Mouse (Mus musculus): Measurements from ENCODE around the gene Tbcd. TPM values are rescaled to one million over a fixed set of nuclear protein-coding genes. Genes with fewer than 3 reads are reported as not detected.
"Not testable (repeated sequence)": the region's sequence is repeated elsewhere in the genome, so short reads cannot be mapped to it uniquely, and the experiment has no call there.

Tbcd gene
- polyA plus RNA-seq, 1 experiment from 2014 or later, result 61.8 TPM

DNA sequence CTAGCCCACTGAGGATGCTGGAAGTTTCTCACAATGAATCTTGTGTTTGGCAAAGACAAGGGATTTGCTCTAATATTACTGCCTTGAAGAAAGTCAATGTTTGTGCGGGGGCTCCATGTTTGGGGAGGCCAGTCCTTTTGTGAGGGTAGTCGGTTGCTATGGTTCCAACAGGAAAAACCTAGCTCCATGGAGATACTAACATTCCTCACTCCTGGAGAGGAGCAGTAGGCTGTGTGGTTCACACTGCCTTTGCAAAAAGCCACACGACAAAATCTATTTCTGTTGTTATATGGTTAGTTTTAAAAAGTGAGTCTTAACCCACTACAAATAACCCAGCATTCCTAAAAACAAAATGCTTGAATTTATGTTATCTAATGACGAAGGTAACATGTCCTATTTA lies 201.9 kb downstream of the Tbcd start:
- no peaks in the 10 kb centered on the region for H3K36me3 ChIP-seq (replicated peaks)
- H3K27me3 ChIP-seq (replicated peaks), result no peaks in the 10 kb centered on the region
- no peak overlapping the region for H3K4me2 ChIP-seq
- H3K27ac ChIP-seq, result no peak overlapping the region
- H3K9ac ChIP-seq, result no peak overlapping the region
- WGBS, result 69% methylated on average over 4 of the region's 4 CpGs
- ATAC-seq (replicated peaks), result no peak
- no peaks in the 10 kb centered on the region for H3K4me1 ChIP-seq
- H3K9me3 ChIP-seq, result no peaks in the 10 kb centered on the region
- no peak overlapping the region for H3K4me3 ChIP-seq

DNA sequence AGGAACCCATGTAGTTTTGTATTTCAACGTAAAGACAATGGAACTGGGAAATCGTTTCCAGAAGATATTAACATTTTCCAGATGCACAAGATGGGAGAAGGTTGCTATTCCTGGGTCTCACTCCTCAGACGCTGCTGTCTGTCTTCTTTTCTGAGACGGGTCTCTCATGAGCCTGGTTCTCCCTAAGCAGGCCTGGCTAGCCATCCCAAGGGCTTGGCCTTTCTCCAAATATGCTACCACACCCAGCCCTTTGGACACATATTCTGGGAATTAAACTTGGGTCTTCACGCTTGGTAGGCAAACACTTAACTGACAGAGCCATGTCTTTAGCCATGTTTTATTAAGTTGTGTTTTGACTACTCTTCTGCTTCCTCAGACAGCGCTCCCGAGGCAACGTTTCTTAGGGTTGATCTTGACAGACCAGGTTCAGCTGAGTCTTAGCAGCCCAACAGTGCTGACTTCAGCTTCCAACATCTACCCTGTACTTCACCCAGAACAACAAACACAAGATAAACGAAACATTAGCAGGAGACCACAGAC lies 202.7 kb downstream of the Tbcd start:
- Histone ChIP-seq H3K9ac (no peak overlapping the region), H3K36me3 (replicated peaks) (no peaks in the 10 kb centered on the region), H3K9me3 (no peaks in the 10 kb centered on the region), H3K4me3 (no peak overlapping the region), H3K27ac (no peak overlapping the region), H3K4me2 (no peak overlapping the region), H3K4me1 (no peaks in the 10 kb centered on the region), H3K27me3 (replicated peaks) (no peaks in the 10 kb centered on the region)
- no peak for ATAC-seq (replicated peaks)
- WGBS, result 86% methylated on average over 9 of the region's 9 CpGs

DNA sequence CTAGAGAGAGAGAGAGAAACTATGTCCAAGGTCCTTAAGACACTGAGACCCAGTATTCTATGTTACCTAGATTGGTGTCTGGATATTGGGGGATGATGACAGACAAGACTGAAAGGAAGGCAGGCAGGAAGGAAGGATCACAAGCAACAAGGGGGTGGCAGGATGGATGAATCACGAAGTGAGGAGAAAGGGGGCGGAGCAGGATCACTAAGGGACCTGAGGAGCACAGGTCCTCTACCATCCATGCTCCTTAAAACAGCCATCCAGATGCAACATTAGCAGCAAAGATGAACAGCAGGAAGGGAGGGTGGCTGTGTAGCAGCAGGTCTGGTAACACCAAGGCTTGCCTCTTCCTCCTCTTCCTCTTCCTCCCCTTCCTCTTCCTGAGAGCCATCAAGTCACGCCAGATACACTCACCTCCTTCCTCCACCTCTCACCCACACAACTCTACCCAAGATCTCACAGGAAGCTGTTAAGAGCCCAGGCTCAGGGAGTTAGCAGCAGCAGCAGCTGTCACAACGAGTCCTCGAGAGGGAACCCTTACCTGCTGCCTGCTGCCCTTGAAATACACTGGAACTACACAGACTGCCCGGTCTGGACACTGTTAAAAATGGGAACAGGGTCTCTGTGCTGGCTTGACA lies 203.5 kb downstream of the Tbcd start:
- 85% methylated on average over 6 of the region's 6 CpGs for WGBS
- H3K9ac ChIP-seq, result no peak overlapping the region
- no peaks in the 10 kb centered on the region for H3K36me3 ChIP-seq (replicated peaks)
- no peaks in the 10 kb centered on the region for H3K9me3 ChIP-seq
- H3K4me3 ChIP-seq, result no peak overlapping the region
- H3K27me3 ChIP-seq (replicated peaks), result no peaks in the 10 kb centered on the region
- no peak for ATAC-seq (replicated peaks)
- H3K4me1 ChIP-seq, result no peaks in the 10 kb centered on the region
- H3K4me2 ChIP-seq, result no peak overlapping the region
- H3K27ac ChIP-seq, result no peak overlapping the region

DNA sequence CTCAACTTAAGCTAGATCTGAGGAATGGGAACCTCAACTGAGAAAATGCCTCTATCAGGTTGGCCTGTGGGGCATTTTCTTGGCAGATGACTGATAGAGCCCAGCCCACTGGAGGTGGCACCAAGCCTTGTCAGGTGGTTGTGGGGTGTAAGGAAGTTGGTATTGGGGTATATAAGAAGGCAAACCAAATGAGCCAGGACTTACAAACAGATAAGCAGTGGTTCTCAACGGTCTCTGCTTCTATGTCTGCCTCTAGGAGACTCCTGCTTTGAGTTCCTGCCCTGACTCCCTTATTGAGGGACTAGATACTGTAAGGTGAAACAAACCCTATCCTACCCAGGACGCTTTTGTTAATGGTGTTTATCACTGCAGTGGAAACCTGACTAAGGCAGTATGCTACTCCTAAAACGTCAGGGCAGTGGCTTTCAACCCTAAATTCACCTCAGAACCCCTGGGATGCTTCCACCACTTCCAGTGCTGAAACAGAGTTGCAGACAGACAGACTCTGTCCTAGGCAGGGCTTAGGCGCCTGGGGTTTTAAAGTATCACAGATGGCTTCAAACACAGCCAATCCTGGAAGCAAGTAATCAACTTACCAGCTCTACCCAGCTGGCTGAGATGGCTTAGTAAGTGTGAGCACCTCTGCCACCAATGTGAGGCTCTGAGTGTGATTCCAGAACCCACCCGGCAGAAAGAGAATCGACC lies 204.2 kb downstream of the Tbcd start:
- Histone ChIP-seq H3K27me3 (replicated peaks) (no peaks in the 10 kb centered on the region), H3K4me3 (no peak overlapping the region), H3K36me3 (replicated peaks) (no peaks in the 10 kb centered on the region), H3K4me2 (no peak overlapping the region), H3K4me1 (no peaks in the 10 kb centered on the region), H3K9me3 (no peaks in the 10 kb centered on the region), H3K27ac (no peak overlapping the region), H3K9ac (no peak overlapping the region)
- ATAC-seq (replicated peaks), result no peak
- 87% methylated on average over 6 of the region's 6 CpGs for WGBS

DNA sequence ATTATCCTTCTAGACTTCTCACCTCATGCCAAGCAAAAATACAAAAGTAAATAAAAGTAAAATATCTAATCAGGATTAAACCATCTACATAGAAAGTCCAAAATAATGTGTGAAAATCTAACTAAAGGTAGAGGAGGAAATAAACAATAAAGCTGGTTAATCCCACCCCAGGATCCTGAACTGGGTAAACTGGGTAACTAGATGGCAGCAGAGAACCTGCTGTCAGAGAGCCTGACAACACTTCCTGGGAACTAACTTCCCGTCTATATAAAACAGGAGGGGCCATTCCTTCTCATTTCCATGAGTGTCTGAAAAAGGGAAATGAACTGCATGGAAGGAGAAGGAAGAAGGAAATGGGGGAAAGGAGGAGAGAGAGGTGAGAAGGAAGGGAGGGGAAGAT lies 206.4 kb downstream of the Tbcd start:
- Histone ChIP-seq H3K9me3 (no peaks in the 10 kb centered on the region), H3K27me3 (replicated peaks) (no peaks in the 10 kb centered on the region), H3K4me1 (no peaks in the 10 kb centered on the region), H3K4me2 (no peak overlapping the region), H3K9ac (no peak overlapping the region), H3K27ac (no peak overlapping the region), H3K4me3 (no peak overlapping the region), H3K36me3 (replicated peaks) (no peaks in the 10 kb centered on the region)
- no peak for ATAC-seq (replicated peaks)
- WGBS, result 56% methylated on average over 1 of the region's 1 CpGs

DNA sequence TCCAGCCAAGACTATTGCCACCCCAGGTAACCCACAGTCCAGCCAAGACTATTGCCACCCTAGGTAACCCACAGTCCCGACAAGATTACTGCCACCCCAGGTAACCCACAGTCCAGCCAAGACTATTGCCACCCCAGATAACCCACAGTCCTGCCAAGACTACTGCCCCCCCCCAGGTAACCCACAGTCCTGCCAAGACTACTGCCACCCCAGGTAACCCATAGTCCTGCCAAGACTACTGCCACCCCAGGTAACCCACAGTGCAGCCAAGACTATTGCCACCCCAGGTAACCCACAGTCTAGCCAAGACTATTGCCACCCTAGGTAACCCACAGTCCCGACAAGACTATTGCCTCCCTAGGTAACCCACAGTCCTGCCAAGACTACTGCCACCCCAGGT lies 208.9 kb downstream of the Tbcd start:
- not testable (repeated sequence) for H3K27me3 ChIP-seq (replicated peaks); H3K4me3 ChIP-seq; H3K36me3 ChIP-seq (replicated peaks); H3K4me2 ChIP-seq; H3K9me3 ChIP-seq; ATAC-seq (replicated peaks); H3K27ac ChIP-seq; H3K4me1 ChIP-seq; H3K9ac ChIP-seq
- 98% methylated on average over 2 of the region's 2 CpGs for WGBS

DNA sequence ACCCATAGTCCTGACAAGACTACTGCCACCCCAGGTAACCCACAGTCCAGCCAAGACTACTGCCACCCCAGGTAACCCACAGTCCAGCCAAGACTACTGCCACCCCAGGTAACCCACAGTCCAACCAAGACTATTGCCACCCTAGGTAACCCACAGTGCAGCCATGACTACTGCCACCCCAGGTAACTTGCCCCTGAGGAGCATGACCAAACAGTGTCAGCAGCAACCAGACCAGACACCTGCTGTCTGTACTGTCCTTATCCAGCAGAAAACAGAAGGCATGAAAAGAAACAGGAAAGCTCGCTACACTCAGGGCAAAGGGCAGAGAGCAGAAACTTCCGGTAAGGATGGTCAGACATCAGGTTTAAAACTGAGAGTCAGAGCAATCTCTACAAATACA lies 209.4 kb downstream of the Tbcd start:
- Histone ChIP-seq H3K9me3 (no peaks in the 10 kb centered on the region), H3K27ac (no peak overlapping the region), H3K4me3 (no peak overlapping the region), H3K4me1 (no peaks in the 10 kb centered on the region), H3K27me3 (replicated peaks) (no peaks in the 10 kb centered on the region), H3K9ac (no peak overlapping the region), H3K4me2 (no peak overlapping the region), H3K36me3 (replicated peaks) (no peaks in the 10 kb centered on the region)
- ATAC-seq (replicated peaks), result no peak
- WGBS, result 81% methylated on average over 2 of the region's 2 CpGs

Other genes with a start within 250 kb of the Tbcd start
- 33.7 and 34.6 TPM in 2 replicates for gene Hexdc, start 247.5 kb upstream of the Tbcd start, polyA plus RNA-seq (2015; fragmentation: Nextera tagmentation; extraction: Ambion mirVana)
- gene Ogfod3, start 247.2 kb upstream of the Tbcd start, polyA plus RNA-seq (2015; fragmentation: Nextera tagmentation; extraction: Ambion mirVana), result 22.4 and 26.6 TPM in 2 replicates
- 38.4 and 41.4 TPM in 2 replicates for gene Cybc1, start 222.6 kb upstream of the Tbcd start, polyA plus RNA-seq (2015; fragmentation: Nextera tagmentation; extraction: Ambion mirVana)
- gene Narf, start 214.7 kb upstream of the Tbcd start, polyA plus RNA-seq (2015; fragmentation: Nextera tagmentation; extraction: Ambion mirVana), result 101 and 106 TPM in 2 replicates
- 14.3 and 17.1 TPM in 2 replicates for gene Foxk2, start 192.0 kb upstream of the Tbcd start, polyA plus RNA-seq (2015; fragmentation: Nextera tagmentation; extraction: Ambion mirVana)
- gene Wdr45b, start 97.5 kb upstream of the Tbcd start, polyA plus RNA-seq (2015; fragmentation: Nextera tagmentation; extraction: Ambion mirVana), result 82.3 and 89.7 TPM in 2 replicates
- 11.4 and 11.9 TPM in 2 replicates for gene Rab40b, start 63.7 kb upstream of the Tbcd start, polyA plus RNA-seq (2015; fragmentation: Nextera tagmentation; extraction: Ambion mirVana)
- gene Fn3krp, start 30.5 kb upstream of the Tbcd start, polyA plus RNA-seq (2015; fragmentation: Nextera tagmentation; extraction: Ambion mirVana), result 10.0 and 10.1 TPM in 2 replicates
- gene Fn3k, start 17.0 kb upstream of the Tbcd start, polyA plus RNA-seq (2015; fragmentation: Nextera tagmentation; extraction: Ambion mirVana), result 4.4 and 5.0 TPM in 2 replicates
- gene Zfp750, start 67.4 kb downstream of the Tbcd start, polyA plus RNA-seq (2015; fragmentation: Nextera tagmentation; extraction: Ambion mirVana), result 0.51 and 0.84 TPM in 2 replicates
- 7.3 and 8.2 TPM in 2 replicates for gene B3gntl1, start 221.2 kb downstream of the Tbcd start, polyA plus RNA-seq (2015; fragmentation: Nextera tagmentation; extraction: Ambion mirVana)
- 14.1 and 16.7 TPM in 2 replicates for gene Metrnl, start 249.6 kb downstream of the Tbcd start, polyA plus RNA-seq (2015; fragmentation: Nextera tagmentation; extraction: Ambion mirVana)